Mouse (Mus musculus) CD4-positive, CD25-positive, alpha-beta regulatory T cell, adult 9 weeks (primary cell): ENCODE data around the gene D130040H23Rik. TPM values are rescaled to one million over a fixed set of nuclear protein-coding genes. Genes with fewer than 3 reads are reported as not detected.

Experiments
- polyA plus RNA-seq: library from polyadenylated mRNA; unstranded; fragments of 100-300 nt; shearing (Covaris generic); gene quantifications from one replicate; pipeline ENCODE4 v1.2.1, GENCODE M21; 2017

The D130040H23Rik gene
- polyA plus RNA-seq = 24.2 TPM

GRCm38 (mm10) chr8:69270386-69271202, at the start of gene D130040H23Rik:
Gene D130040H23Rik (plus strand): TSS chr8:69271080.

Other genes starting within 250 kb of the D130040H23Rik start
- 28.6 TPM for gene Zfp930, start 62.0 kb upstream of the D130040H23Rik start, polyA plus RNA-seq
- not detected for gene Gm9495, start 182.5 kb downstream of the D130040H23Rik start, polyA plus RNA-seq